Mouse (Mus musculus) mouse trophoblast stem cell (cell line): Measurements from ENCODE around the gene Ugt2b35.
"Not testable (repeated sequence)": the region's sequence is repeated elsewhere in the genome, so short reads cannot be mapped to it uniquely, and the experiment has no call there.

Experiments used
- in situ Hi-C, 2 experiments: fragments of 300-500 bp; cut with MseI, MboI; formaldehyde crosslinking; loops; 2 replicates in 1 of 2; 3 replicates in 1 of 2; pipeline ENCODE4 v1.15.1; 2025

Ugt2b35 gene

DNA sequence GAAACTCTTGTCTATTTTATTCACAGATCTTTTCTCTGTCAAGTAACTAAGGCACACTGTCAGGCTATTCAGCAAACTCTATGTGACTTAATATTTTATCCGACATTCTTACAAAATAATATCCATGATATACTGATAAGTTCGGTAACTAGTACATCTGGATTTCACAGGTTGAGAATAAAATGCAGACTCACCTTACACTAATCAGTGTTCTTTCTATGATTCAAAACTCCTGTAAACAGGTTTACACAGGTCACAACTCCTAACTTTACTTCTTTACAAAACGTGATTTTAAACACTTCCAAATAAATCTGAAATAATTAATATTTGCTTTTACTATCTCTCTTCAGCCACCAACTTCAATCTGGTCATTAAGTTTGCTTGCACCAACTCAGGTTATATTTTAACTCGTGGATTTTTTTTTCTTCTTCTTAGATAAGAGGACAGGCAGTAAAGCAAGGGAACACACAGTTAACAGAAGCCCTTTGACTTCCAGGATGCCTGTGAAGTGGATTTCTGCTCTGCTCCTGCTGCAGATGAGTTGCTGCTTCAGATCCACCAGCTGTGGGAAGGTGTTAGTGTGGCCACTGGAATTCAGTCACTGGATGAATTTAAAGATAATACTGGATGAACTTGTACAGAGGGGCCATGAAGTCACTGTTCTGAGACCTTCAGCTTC is at the start of gene Ugt2b35:
Gene Ugt2b35 (plus strand): TSS at position 466 of the 679 bp plus-strand sequence.
- in situ Hi-C loops = no loop called here

DNA sequence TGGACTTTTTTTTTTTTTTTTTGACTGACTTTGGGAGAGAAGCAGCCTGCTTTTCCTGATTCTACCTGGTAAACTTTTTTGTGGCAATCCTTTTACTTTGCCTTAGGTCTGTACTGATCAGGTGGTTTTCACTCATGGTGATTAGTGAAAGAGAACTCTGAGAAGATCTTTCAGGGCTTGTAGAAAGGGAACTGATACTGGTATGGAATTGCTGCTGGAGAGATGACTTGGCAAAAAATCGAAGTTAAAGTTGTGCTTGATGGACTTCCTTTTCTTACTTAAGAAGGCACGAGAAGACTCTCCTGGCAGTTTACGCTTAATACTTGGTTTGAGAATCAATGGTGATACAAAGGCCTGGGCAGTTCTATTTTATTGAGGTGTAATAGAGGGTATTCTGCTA is 40.2 kb upstream of the Ugt2b35 start:
- in situ Hi-C loops = no loop called here

DNA sequence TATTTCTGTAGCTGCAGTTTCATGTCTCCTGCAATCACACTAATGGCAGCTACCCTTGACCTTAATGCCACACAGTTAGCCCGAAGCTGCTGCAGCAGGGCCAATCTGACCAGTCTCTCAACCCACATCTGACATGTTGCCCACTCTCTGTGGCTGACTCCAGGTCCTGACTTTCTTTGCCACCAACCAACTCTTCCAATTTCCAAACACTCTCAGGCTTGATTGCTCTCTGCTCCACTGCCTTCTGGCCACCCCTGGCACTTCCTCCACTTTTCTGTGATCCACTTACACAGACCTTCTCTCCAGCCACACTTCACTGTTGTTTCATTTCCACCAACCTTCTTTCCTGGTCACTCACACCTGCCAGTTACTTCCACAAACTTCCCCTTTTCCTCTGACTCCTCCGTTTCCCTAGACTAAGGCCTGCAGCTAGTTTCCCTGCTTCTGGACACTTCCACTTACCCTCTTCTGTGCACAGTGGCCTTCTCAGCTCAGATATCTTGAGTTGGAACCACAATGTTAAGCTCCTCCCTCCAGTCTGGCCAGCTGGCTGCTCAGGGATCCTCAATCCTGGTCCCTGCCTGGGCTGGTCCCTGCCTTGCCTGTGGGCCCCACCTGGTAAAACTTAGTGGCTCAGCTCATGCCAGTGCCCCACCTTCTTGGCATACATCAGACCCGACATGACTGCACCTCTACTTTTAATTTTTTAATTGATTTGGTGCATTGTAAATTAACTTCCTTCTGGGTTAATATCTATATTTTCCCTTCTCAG is 38.9 kb upstream of the Ugt2b35 start:
- in situ Hi-C loops = no loop called here

DNA sequence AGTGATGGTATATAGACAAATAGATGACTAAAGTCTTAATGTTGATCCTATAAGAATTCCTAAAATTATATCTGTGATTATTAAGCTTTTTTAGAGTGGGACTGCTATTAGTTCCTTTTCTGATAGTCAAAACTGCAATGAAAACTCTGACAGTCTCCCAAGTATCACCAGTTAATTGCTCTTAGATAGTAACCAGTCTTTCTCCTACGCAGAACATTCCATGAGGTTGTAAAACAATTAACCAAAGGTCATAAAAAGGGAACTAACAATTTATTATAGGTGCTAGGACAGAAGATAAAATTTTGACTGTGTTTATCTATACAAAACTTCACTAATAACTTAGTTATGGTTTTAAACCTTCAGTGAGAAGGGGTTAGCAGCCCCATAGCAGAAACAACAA is 37.8 kb upstream of the Ugt2b35 start:
- in situ Hi-C loops = not testable (repeated sequence)

DNA sequence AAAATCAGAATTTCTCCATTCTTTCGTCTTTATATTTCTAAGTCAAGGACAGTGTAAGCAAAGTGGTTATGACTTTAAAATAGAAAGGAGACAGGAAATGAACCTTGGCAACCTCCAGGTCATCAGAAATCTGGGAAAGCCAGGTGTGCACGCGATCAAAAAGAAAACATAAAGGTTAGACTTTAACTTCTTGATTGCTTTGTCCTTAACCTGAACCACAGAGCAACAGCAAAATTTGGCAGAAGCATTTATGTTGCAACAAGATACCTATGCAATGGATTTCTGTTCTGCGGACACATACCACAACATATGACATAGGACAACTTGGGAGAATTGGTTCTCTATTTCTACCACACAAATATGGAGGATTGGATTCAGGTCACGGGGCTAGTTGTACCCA is 33.4 kb upstream of the Ugt2b35 start:
- in situ Hi-C loops = not testable (repeated sequence)

DNA sequence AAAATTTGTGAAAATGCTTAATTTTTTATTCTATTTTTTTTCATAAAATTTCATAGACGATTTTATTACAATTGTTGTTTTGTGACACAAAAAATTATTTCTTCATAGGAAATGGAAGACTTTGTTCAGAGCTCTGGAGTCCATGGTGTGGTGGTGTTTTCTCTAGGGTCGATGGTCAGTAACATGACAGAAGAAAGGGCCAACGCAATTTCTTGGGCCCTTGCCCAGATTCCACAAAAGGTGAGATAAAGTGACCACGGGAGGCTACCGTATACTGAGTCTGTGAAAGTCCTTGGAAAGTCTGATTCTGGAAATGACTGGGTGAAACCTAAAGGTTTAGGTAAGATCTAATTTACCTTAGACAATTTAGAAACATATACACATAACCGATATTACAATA is 4.1 kb downstream of the Ugt2b35 start:
- in situ Hi-C loops = no loop called here

DNA sequence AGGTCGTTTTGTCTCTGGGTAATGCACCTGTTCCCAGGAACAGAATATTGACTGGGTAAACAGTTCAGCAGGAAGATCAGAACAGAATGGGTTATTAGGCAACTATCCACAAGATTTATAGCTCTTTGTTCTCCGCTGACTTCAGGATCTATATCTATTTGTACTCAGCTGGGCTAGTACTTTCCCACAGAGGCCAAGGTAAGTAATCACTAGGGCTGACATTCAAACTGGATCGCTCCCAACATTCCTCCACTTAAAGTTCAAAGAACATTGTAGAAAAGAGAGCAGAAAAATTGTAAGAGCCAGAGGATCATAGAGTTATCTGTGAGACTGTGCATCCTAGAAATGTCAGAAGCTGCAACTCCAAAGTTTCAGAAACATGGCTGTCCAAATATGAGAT is 14.8 kb downstream of the Ugt2b35 start:
- in situ Hi-C loops = no loop called here

DNA sequence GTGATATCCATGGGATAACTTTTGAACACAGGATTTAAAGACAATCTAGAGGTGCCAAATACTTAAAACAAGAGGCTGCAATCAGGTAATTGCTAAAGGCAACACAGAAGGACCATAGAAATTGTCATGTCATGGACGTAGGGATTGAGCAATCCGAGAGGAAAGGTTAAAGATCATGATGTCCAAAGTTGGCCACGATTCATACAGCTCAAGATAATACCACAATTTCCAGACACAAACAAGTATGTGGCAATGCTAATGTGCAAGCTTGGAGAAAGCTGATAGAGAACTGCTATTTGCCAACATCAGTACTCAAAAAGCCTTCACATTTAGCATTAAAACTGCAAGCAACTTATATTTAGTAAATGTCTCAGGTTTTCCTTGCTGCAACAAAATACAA is 26.7 kb downstream of the Ugt2b35 start:
- in situ Hi-C loops = no loop called here

DNA sequence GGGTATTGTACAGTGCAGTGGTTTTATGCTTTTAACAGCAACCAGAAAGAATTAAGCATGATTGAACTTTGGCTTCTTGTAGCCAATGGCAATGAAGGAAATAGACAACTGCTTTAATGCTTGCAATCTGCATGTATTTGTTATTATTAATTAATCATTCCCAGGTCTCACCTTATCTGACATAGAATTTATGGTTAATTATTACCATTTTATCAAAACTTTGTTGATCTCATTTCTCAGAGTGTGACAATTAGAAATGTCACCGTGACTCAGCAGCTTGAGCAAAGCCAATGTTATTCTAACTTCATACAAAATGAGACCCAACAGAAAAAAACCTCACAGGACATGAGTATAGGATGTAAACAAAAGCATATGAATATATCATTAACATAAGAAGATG is 30.0 kb downstream of the Ugt2b35 start:
- in situ Hi-C loops = no loop called here
